Mouse (Mus musculus) layer of hippocampus, adult 9-10 months (tissue): Measurements from ENCODE around the gene Il1b.

Experiments
- DNase-seq: peaks from one replicate; pipeline ENCODE4 v3.0.0; 2022; ENCODE audit warnings: low spot score

Il1b gene

GRCm38 (mm10) chr2:129371039-129371438 lies at the start of gene Il1b:
TSS of gene Il1b (minus strand) at chr2:129371139.
- no peak for DNase-seq

GRCm38 (mm10) chr2:129419361-129419880 lies 48.5 kb upstream of the Il1b start:
- no peak for DNase-seq

- no peak for DNase-seq
These were observed 43.7 kb upstream of the Il1b start for GRCm38 (mm10) chr2:129414593-129414992.

GRCm38 (mm10) chr2:129413488-129413887 lies 42.5 kb upstream of the Il1b start:
- no peak for DNase-seq

- no peak for DNase-seq
These were observed 40.7 kb upstream of the Il1b start for GRCm38 (mm10) chr2:129411651-129412050.

- DNase-seq, result no peak
These were observed 39.4 kb upstream of the Il1b start for GRCm38 (mm10) chr2:129410344-129410743.

- peak; percentile 43 for DNase-seq
These were observed 37.5 kb upstream of the Il1b start for GRCm38 (mm10) chr2:129408476-129408875.

- DNase-seq, result no peak
These were observed 36.7 kb upstream of the Il1b start for GRCm38 (mm10) chr2:129407596-129407995.

- no peak for DNase-seq
These were observed 35.6 kb upstream of the Il1b start for GRCm38 (mm10) chr2:129406508-129406907.

- no peak for DNase-seq
These were observed 32.8 kb upstream of the Il1b start for GRCm38 (mm10) chr2:129403786-129404185.

- no peak for DNase-seq
These were observed 31.4 kb upstream of the Il1b start for GRCm38 (mm10) chr2:129402330-129402729.

- DNase-seq, result no peak
These were observed 30.9 kb upstream of the Il1b start for GRCm38 (mm10) chr2:129401803-129402202.

GRCm38 (mm10) chr2:129398176-129398575 lies 27.2 kb upstream of the Il1b start:
- DNase-seq, result no peak

- DNase-seq, result no peak
These were observed 22.6 kb upstream of the Il1b start for GRCm38 (mm10) chr2:129393524-129393923.

GRCm38 (mm10) chr2:129390161-129390560 lies 19.2 kb upstream of the Il1b start:
- DNase-seq, result no peak

- DNase-seq, result no peak
These were observed 18.4 kb upstream of the Il1b start for GRCm38 (mm10) chr2:129389323-129389722.

GRCm38 (mm10) chr2:129385331-129385730 lies 14.4 kb upstream of the Il1b start:
- no peak for DNase-seq

GRCm38 (mm10) chr2:129384272-129384660 lies 13.3 kb upstream of the Il1b start:
- no peak for DNase-seq

GRCm38 (mm10) chr2:129383512-129384271 lies 12.8 kb upstream of the Il1b start:
- no peak for DNase-seq

GRCm38 (mm10) chr2:129380746-129381474 lies 10.0 kb upstream of the Il1b start:
- no peak for DNase-seq

- no peak for DNase-seq
These were observed 9.3 kb upstream of the Il1b start for GRCm38 (mm10) chr2:129380211-129380610.

GRCm38 (mm10) chr2:129373307-129373706 lies 2.4 kb upstream of the Il1b start:
- no peak for DNase-seq

- no peak for DNase-seq
These were observed 1.3 kb downstream of the Il1b start for GRCm38 (mm10) chr2:129369615-129370014.
